Mouse (Mus musculus): ENCODE data around the gene Sept6. TPM values are rescaled to one million over a fixed set of nuclear protein-coding genes. Genes with fewer than 3 reads are reported as not detected.

The Sept6 gene
- polyA plus RNA-seq, 1 experiment from 2014 or later: 46.3 TPM

DNA sequence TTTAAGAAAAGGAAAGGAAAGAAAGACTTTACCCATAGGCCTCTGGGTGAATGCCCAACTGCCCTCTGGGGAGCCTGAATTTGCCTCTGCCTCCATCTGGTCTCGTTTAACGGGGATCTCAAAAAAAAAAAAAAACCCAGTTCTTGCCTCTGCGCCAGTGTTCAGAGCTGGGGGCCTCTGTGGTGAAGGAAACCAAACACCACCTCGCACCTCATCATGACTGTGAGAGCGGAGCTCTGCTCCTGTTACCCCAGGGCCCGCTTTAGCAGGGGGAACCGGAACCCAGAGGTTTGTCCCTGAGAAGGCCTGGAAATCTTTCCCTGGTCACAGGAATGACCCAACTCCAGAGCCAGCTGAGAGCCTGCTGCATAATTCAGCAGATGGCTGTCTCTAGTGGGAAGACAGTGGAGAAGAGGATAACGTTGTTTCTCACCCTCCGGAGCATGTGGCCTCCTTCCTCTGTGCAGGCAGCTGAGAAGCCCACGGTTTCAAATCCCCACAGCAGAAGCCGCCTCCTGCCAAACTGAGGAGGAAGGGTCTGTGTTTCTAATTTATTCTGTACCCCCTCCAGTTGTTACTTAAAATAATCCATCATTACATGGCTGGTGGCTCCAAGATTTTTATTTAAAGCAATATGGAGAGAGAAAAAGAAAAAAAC, 7.8 kb downstream of the Sept6 start:
- H3K4me1 ChIP-seq (replicated peaks): 0 out of 2 replicates have a peak, but pooled peaks cover 5% of the 10 kb centered on the region
- H3K4me3 ChIP-seq: no peak overlapping the region
- H3K36me3 ChIP-seq: no peaks in the 10 kb centered on the region
- H3K27ac ChIP-seq: no peak overlapping the region
- peaks cover 1% of the 10 kb centered on the region; the same call in 1 of the 2 replicates for H3K9me3 ChIP-seq
- peak; percentile 19 for DNase-seq (ENCODE audit: low spot score)
- H3K27me3 ChIP-seq (ENCODE audit: insufficient read depth, poor library complexity, severe bottlenecking): no peaks in the 10 kb centered on the region
- 60% methylated on average over 11 of the region's 11 CpGs for WGBS

DNA sequence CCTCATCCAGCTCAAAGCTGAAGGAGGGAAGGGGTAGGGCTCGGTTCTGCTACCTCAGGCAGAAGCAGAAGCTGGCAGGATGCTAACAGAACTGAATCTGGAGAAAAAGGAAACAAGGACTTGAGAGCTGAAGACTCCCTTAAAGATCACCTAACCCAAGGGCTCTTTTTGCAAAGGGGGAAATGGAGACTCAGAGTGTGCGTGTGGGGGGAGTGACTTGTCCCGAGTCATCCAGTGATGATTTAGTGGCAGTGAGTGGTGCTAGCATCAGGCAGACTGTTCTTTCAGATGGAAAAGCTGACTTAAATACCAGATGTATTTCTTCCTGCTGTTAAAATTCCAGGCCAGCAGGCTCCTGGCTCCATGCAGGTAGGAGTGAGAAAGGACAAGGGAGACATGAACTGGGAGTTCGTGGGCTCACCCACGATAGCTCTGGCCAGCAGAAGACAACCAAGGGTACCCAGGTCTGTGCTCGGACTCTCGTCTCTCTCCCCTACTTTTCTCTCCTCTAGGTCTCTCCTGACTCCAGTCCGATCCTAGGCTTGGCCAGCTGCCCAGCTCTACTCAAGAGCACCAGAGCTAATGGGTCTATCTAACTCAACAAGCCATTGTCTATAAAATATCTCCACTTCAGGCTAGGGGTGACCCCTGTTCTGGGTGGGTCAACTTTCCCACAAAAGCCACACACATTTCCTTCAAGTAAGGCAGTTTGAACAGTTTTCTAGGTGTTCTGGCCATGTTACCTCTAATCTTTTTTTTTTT, 8.5 kb downstream of the Sept6 start:
- 0 out of 2 replicates have a peak, but pooled peaks cover 2% of the 10 kb centered on the region for H3K4me1 ChIP-seq (replicated peaks)
- no peaks in the 10 kb centered on the region for H3K36me3 ChIP-seq
- 75% methylated on average over 8 of the region's 8 CpGs for WGBS
- no peak overlapping the region for H3K4me3 ChIP-seq
- H3K27ac ChIP-seq: 0 out of 2 replicates have a peak overlapping the region, but pooled peaks have one; percentile 5
- no peak for DNase-seq (ENCODE audit: low spot score)
- no peaks in the 10 kb centered on the region for H3K27me3 ChIP-seq (ENCODE audit: insufficient read depth, poor library complexity, severe bottlenecking)
- H3K9me3 ChIP-seq: no peaks in the 10 kb centered on the region

DNA sequence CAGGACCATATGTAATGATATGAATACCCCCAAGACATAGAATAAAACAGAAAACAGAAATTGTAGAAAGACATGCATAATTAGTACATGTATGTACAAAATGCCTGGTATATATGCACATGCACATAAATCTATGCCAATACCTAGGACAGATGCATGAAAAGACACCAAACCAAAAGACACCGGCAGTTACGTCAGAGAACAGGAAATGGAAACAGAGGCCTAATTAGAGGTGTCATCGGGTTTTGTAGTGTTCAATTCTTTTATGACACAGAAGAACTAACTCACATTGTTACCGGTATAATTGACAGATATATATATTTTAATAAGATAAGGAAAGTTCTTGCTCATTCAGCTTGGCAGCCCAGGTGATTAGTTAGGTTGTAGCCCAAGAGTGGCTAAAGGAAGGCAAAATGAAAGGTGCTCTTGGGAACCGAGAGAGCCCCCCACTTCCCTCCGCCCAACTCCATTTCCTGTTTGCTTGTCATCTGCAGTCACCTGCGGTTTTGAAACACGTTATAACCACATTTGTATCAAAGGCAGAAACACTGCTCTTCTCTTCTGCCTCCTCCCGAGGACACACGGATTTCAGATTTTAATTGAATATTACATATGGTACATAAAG, 10.9 kb downstream of the Sept6 start:
- Histone ChIP-seq H3K9me3 (no peaks in the 10 kb centered on the region), H3K27me3 (ENCODE audit: insufficient read depth, poor library complexity, severe bottlenecking) (no peaks in the 10 kb centered on the region), H3K36me3 (no peaks in the 10 kb centered on the region), H3K4me1 (replicated peaks) (no peaks in the 10 kb centered on the region), H3K27ac (no peak overlapping the region), H3K4me3 (no peak overlapping the region)
- WGBS: 86% methylated on average over 10 of the region's 10 CpGs
- no peak for DNase-seq (ENCODE audit: low spot score)

DNA sequence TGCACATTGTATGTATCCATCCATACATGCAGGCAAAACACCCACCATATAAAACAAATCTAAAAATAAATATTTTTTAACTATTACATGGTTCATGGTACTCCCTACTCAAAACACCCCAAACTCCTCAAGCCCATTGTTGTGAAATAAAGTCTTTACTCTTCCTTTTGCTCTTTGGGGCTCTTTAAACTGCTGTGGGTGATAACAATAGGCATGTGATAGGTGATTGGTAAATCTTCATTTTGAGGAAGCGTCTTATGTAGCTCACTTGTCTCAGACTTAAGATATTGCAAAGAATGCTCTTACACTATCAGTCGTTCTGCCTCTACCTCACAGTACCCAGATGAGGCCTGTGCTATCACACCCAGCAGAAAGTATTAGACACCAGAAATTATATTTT, 13.7 kb downstream of the Sept6 start:
- WGBS: 93% methylated on average over 2 of the region's 2 CpGs
- Histone ChIP-seq H3K9me3 (no peaks in the 10 kb centered on the region), H3K36me3 (no peaks in the 10 kb centered on the region), H3K4me3 (no peak overlapping the region), H3K27me3 (ENCODE audit: insufficient read depth, poor library complexity, severe bottlenecking) (no peaks in the 10 kb centered on the region), H3K4me1 (replicated peaks) (no peaks in the 10 kb centered on the region), H3K27ac (no peak overlapping the region)
- no peak for DNase-seq (ENCODE audit: low spot score)

DNA sequence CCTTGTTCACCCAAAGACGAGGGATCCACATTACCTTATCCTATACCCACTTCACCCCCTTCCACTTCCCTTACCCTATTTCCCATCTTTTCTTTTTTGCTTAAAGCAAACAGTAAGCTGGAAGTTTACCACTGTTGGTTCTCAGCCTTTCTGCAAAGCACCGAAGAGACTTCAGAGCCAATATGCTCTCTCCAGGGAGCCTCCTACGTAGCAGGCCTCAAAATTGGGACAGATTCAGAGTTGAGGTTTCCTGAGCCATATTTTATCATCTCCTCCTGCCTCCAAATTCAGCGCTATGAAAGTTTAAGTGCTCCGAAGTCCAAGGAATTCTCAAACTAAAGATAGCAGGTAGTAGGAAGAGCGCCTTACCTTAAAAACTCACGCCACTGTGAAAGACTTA, 14.6 kb downstream of the Sept6 start:
- no peak overlapping the region for H3K4me3 ChIP-seq
- no peaks in the 10 kb centered on the region for H3K36me3 ChIP-seq
- no peaks in the 10 kb centered on the region for H3K27me3 ChIP-seq (ENCODE audit: insufficient read depth, poor library complexity, severe bottlenecking)
- WGBS: 89% methylated on average over 7 of the region's 7 CpGs
- H3K27ac ChIP-seq: no peak overlapping the region
- no peak for DNase-seq (ENCODE audit: low spot score)
- no peaks in the 10 kb centered on the region for H3K9me3 ChIP-seq
- H3K4me1 ChIP-seq (replicated peaks): no peaks in the 10 kb centered on the region

DNA sequence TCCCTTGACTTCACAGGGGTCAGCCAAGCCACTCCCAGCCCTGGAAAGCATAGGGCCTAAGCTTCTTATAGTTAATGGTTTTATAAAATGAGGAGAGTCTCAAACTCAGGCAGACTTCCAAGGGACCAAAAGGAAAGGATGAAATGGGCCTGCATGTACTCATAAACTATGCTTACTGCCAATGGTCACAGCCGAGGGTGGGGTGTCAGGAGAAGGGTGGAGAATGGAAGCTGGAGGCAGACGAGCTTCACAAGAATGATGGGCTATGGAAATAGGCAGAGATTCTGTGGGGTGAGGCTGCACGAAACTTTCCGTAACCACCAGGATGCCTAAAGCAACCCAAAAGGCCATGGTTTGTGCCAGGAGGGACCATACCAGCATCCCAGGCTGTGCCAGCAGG, 15.3 kb downstream of the Sept6 start:
- Histone ChIP-seq H3K36me3 (0 out of 2 replicates have a peak, but pooled peaks cover under 1% of the 10 kb centered on the region), H3K27me3 (ENCODE audit: insufficient read depth, poor library complexity, severe bottlenecking) (no peaks in the 10 kb centered on the region), H3K4me3 (no peak overlapping the region), H3K27ac (no peak overlapping the region), H3K9me3 (no peaks in the 10 kb centered on the region), H3K4me1 (replicated peaks) (no peaks in the 10 kb centered on the region)
- WGBS: 89% methylated on average over 4 of the region's 4 CpGs
- DNase-seq (ENCODE audit: low spot score): no peak

DNA sequence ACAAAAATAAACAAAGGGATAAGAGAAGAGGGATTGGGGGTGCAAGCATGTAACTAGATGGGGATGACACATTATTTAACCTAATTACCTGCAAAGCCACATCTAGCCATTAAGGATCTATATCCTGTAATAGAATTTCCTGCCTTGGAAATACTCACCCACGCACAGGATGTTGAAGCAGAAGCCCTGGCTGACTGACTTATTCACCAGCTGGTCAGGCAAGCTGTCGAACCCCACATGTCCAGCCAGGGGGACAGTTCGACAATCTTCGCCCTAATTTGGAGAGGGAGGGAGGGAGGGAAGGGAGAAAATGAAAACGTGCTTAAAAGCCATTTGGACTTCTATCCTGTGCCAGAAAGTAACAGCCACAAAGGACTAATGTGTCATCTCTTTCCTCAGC, 16.7 kb downstream of the Sept6 start:
- Histone ChIP-seq H3K4me3 (no peak overlapping the region), H3K27me3 (ENCODE audit: insufficient read depth, poor library complexity, severe bottlenecking) (no peaks in the 10 kb centered on the region), H3K27ac (no peak overlapping the region), H3K4me1 (replicated peaks) (no peaks in the 10 kb centered on the region), H3K9me3 (no peaks in the 10 kb centered on the region), H3K36me3 (0 out of 2 replicates have a peak, but pooled peaks cover 3% of the 10 kb centered on the region)
- WGBS: 78% methylated on average over 5 of the region's 5 CpGs
- DNase-seq (ENCODE audit: low spot score): no peak

DNA sequence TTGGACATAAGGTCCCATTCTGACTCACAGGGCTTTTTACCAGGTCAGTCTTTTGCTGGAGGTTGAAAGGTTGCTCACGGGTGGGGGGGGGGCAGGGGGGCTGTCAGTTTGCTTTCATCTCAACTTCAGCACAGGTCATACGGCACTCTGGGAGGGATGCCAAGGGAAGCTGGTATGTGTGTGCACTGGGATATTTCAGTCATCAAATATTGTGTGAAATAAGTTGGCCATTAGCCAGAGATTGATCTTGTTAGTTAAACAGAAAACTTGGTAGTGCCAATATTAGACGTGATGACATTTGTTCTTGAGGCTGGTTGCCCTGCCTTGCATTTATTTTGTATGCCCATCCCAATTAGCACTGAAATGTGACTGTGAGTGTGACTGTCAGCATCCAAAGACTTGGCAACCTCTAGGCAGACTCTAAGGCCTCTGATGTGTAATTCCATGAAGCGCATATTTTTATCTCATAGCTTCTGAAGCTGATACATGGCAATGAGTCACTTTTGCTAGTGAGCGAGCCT, 18.6 kb downstream of the Sept6 start:
- Histone ChIP-seq H3K4me3 (no peak overlapping the region), H3K27me3 (ENCODE audit: insufficient read depth, poor library complexity, severe bottlenecking) (no peaks in the 10 kb centered on the region), H3K36me3 (0 out of 2 replicates have a peak, but pooled peaks cover 3% of the 10 kb centered on the region), H3K4me1 (replicated peaks) (no peaks in the 10 kb centered on the region), H3K9me3 (no peaks in the 10 kb centered on the region), H3K27ac (no peak overlapping the region)
- DNase-seq (ENCODE audit: low spot score): no peak
- 87% methylated on average over 5 of the region's 5 CpGs for WGBS

DNA sequence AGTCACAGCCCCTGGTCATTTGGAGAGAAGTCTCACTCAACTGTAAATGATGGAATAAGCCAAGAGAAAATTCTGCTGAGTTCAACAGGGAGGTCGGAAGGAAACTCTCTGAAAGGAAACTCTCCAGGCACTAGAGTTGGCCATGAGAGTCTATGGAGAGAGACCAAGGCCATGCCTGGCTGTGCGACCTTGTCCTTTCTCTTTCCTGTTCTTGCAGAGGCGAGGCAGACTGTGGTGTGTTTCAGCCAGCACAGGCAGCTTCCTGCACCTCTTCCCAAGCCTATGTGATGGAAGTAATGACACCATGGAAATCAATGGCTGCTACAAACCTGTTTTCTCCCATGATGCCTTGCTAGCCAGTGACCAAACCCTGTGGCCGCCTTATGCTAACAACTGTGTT, 20.4 kb downstream of the Sept6 start:
- H3K36me3 ChIP-seq: 0 out of 2 replicates have a peak, but pooled peaks cover 3% of the 10 kb centered on the region
- no peaks in the 10 kb centered on the region for H3K27me3 ChIP-seq (ENCODE audit: insufficient read depth, poor library complexity, severe bottlenecking)
- no peaks in the 10 kb centered on the region for H3K4me1 ChIP-seq (replicated peaks)
- no peak for DNase-seq (ENCODE audit: low spot score)
- H3K9me3 ChIP-seq: no peaks in the 10 kb centered on the region
- H3K27ac ChIP-seq: no peak overlapping the region
- no peak overlapping the region for H3K4me3 ChIP-seq
- WGBS: 85% methylated on average over 4 of the region's 4 CpGs

DNA sequence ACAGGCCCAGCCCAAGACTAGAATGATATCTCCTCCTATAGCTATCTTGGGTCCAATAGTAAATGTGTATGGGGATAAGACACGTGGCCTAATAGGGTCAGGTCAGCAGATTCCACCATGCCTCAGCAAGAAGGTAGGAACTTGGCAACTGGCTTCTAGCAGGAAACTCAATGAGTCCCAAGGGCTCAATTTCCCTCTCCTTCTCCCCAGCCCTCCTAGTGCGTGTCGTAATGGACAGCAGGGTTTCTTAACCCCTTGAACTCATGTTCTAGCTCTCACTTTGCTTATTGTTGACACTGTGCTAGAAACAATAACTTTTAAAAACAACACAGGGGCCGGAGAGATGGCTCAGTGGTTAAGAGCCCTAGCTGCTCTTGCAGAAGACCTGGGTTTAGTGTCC, 22.1 kb downstream of the Sept6 start:
- 74% methylated on average over 4 of the region's 4 CpGs for WGBS
- no peaks in the 10 kb centered on the region for H3K9me3 ChIP-seq

DNA sequence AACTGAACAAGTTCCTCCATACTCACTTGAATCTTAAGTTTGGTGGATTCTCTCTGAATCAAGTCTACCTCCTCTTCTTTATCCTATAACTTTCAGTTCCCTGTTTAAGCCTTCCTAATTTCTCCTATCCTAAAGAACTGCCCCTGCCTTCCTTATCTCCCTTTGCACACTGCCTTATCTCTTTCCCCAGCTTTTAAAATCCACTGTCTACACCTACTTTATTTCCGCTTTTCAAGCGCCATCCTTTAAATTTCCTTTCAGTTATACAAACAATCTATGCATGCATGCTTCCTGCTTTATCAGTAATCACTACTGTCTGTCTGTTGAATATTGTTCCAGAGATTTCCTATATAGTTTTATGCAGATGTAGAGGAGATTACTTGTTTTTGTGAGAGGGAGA, 34.9 kb downstream of the Sept6 start:
- Histone ChIP-seq H3K9me3 (no peaks in the 10 kb centered on the region), H3K36me3 (no peaks in the 10 kb centered on the region), H3K4me1 (replicated peaks) (no peaks in the 10 kb centered on the region), H3K4me3 (no peak overlapping the region), H3K27me3 (ENCODE audit: insufficient read depth, poor library complexity, severe bottlenecking) (no peaks in the 10 kb centered on the region), H3K27ac (no peak overlapping the region)
- 88% methylated on average over 2 of the region's 2 CpGs for WGBS
- no peak for DNase-seq (ENCODE audit: low spot score)

More for the DNA sequence above, 22.1 kb downstream of the Sept6 start:
- no peaks in the 10 kb centered on the region for H3K27me3 ChIP-seq (ENCODE audit: insufficient read depth, poor library complexity, severe bottlenecking)
- no peak overlapping the region for H3K27ac ChIP-seq
- DNase-seq (ENCODE audit: low spot score): no peak
- 0 out of 2 replicates have a peak, but pooled peaks cover 3% of the 10 kb centered on the region for H3K36me3 ChIP-seq
- H3K4me3 ChIP-seq: no peak overlapping the region
- H3K4me1 ChIP-seq (replicated peaks): no peaks in the 10 kb centered on the region

DNA sequence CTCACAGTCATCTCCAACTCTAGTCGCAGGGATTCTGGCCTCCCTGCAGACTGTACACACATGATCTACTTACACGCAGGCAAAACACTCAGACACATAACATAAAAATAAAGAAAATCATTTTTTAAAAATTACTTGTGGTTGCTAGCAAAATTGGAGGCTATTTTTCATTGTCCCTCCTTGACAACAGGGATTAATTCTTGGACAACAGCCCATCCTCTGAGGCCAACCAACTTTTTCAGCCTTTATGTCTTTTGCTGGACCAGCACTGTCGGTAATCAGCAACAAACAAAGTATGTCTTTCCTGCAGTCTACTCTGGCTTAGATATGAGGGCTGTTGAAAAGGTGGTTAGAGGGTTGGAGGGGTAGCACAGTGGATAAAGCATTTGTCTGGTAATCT, 50.5 kb downstream of the Sept6 start:
- Histone ChIP-seq H3K4me3 (no peak overlapping the region), H3K4me1 (replicated peaks) (no peaks in the 10 kb centered on the region), H3K27ac (no peak overlapping the region), H3K36me3 (peaks cover 22% of the 10 kb centered on the region), H3K27me3 (ENCODE audit: insufficient read depth, poor library complexity, severe bottlenecking) (no peaks in the 10 kb centered on the region), H3K9me3 (peaks cover 3% of the 10 kb centered on the region; the same call in 1 of the 2 replicates)
- WGBS: 86% methylated on average over 3 of the region's 3 CpGs
- no peak for DNase-seq (ENCODE audit: low spot score)

Data from hindbrain, embryonic 10.5 days (tissue).